Mouse (Mus musculus): ENCODE data around the gene 1110008P14Rik. TPM values are rescaled to one million over a fixed set of nuclear protein-coding genes. Genes with fewer than 3 reads are reported as not detected.

Gene 1110008P14Rik
- polyA plus RNA-seq, 1 experiment from 2014 or later: 44.4 TPM

- no peaks in the 10 kb centered on the region for H3K9me3 ChIP-seq (ENCODE audit: control insufficient read depth, low read length)
- H3K4me2 ChIP-seq (ENCODE audit: low read depth, severe bottlenecking): peak overlapping the region; percentile 83
- DNase-seq (ENCODE audit: low spot score): no peak
- peak overlapping the region; percentile 88 for H3K4me3 ChIP-seq (ENCODE audit: low read depth, low read length)
- no peak for ATAC-seq (ENCODE audit: insufficient number of reproducible peaks, low FRiP score, low TSS enrichment, low read depth)
- peaks cover 5% of the 10 kb centered on the region; the same call in 1 of the 2 replicates for H3K4me1 ChIP-seq (ENCODE audit: control insufficient read depth, insufficient read depth, low read length)
- H3K36me3 ChIP-seq (ENCODE audit: control insufficient read depth, insufficient read depth, low read length): peaks cover 9% of the 10 kb centered on the region; the same call in 1 of the 2 replicates
- no peaks in the 10 kb centered on the region for H3K27me3 ChIP-seq (ENCODE audit: control insufficient read depth, insufficient read depth, low read length)
- peak overlapping the region; percentile 85 for H3K27ac ChIP-seq (replicated peaks; ENCODE audit: low read depth, low read length)
- WGBS: under 1% methylated on average over 15 of the region's 15 CpGs
- H3K9ac ChIP-seq (ENCODE audit: low read length): peak overlapping the region; percentile 81
Measured at GRCm38 (mm10) chr2:32396695-32397094, 15.0 kb upstream of the 1110008P14Rik start.

- Histone ChIP-seq H3K27me3 (ENCODE audit: control insufficient read depth, insufficient read depth, low read length) (no peaks in the 10 kb centered on the region), H3K4me2 (ENCODE audit: low read depth, severe bottlenecking) (peak overlapping the region; percentile 83), H3K4me1 (ENCODE audit: control insufficient read depth, insufficient read depth, low read length) (peaks cover 5% of the 10 kb centered on the region; the same call in 1 of the 2 replicates), H3K9ac (ENCODE audit: low read length) (peak overlapping the region; percentile 81), H3K4me3 (ENCODE audit: low read depth, low read length) (peak overlapping the region; percentile 88), H3K27ac (replicated peaks; ENCODE audit: low read depth, low read length) (peak overlapping the region; percentile 85), H3K9me3 (ENCODE audit: control insufficient read depth, low read length) (no peaks in the 10 kb centered on the region), H3K36me3 (ENCODE audit: control insufficient read depth, insufficient read depth, low read length) (peaks cover 6% of the 10 kb centered on the region; the same call in 1 of the 2 replicates)
- ATAC-seq (ENCODE audit: insufficient number of reproducible peaks, low FRiP score, low TSS enrichment, low read depth) (peak; percentile 87), DNase-seq (ENCODE audit: low spot score) (peak; percentile 87)
- under 1% methylated on average over 59 of the region's 59 CpGs for WGBS
Measured at GRCm38 (mm10) chr2:32395946-32396621, 14.3 kb upstream of the 1110008P14Rik start.

GRCm38 (mm10) chr2:32395484-32395945, 13.8 kb upstream of the 1110008P14Rik start, which contains the start of gene Ptges2:
Ptges2 (plus strand) TSS chr2:32395896.
- 0% methylated on average over 31 of the region's 31 CpGs for WGBS
- Histone ChIP-seq H3K9ac (ENCODE audit: low read length) (peak within 1 kb of the TSS; percentile 81), H3K4me1 (ENCODE audit: control insufficient read depth, insufficient read depth, low read length) (peaks cover 5% of the 10 kb centered on the region; the same call in 1 of the 2 replicates), H3K9me3 (ENCODE audit: control insufficient read depth, low read length) (no peaks in the 10 kb centered on the region), H3K4me2 (ENCODE audit: low read depth, severe bottlenecking) (peak within 1 kb of the TSS; percentile 83), H3K27me3 (ENCODE audit: control insufficient read depth, insufficient read depth, low read length) (no peaks in the 10 kb centered on the region), H3K27ac (replicated peaks; ENCODE audit: low read depth, low read length) (peak within 1 kb of the TSS; percentile 85), H3K4me3 (ENCODE audit: low read depth, low read length) (peak within 1 kb of the TSS; percentile 88), H3K36me3 (ENCODE audit: control insufficient read depth, insufficient read depth, low read length) (peaks cover 2% of the 10 kb centered on the region; the same call in 1 of the 2 replicates)
- DNase-seq (ENCODE audit: low spot score) (peak; percentile 92), ATAC-seq (ENCODE audit: insufficient number of reproducible peaks, low FRiP score, low TSS enrichment, low read depth) (peak; percentile 88)

GRCm38 (mm10) chr2:32394973-32395372, 13.2 kb upstream of the 1110008P14Rik start:
- no peak for ATAC-seq (ENCODE audit: insufficient number of reproducible peaks, low FRiP score, low TSS enrichment, low read depth)
- no peaks in the 10 kb centered on the region for H3K27me3 ChIP-seq (ENCODE audit: control insufficient read depth, insufficient read depth, low read length)
- WGBS: 2% methylated on average over 8 of the region's 8 CpGs
- peak; percentile 57 for DNase-seq (ENCODE audit: low spot score)
- H3K4me1 ChIP-seq (ENCODE audit: control insufficient read depth, insufficient read depth, low read length): peaks cover 5% of the 10 kb centered on the region; the same call in 1 of the 2 replicates
- no peak overlapping the region for H3K9ac ChIP-seq (ENCODE audit: low read length)
- H3K4me2 ChIP-seq (ENCODE audit: low read depth, severe bottlenecking): peak overlapping the region; percentile 83
- H3K27ac ChIP-seq (replicated peaks; ENCODE audit: low read depth, low read length): peak overlapping the region; percentile 85
- H3K9me3 ChIP-seq (ENCODE audit: control insufficient read depth, low read length): no peaks in the 10 kb centered on the region
- peaks cover 2% of the 10 kb centered on the region; the same call in 1 of the 2 replicates for H3K36me3 ChIP-seq (ENCODE audit: control insufficient read depth, insufficient read depth, low read length)
- peak overlapping the region; percentile 88 for H3K4me3 ChIP-seq (ENCODE audit: low read depth, low read length)

GRCm38 (mm10) chr2:32392063-32392462, 10.3 kb upstream of the 1110008P14Rik start:
- no peak overlapping the region for H3K4me3 ChIP-seq (ENCODE audit: low read depth, low read length)
- peaks cover 8% of the 10 kb centered on the region; the same call in 1 of the 2 replicates for H3K4me1 ChIP-seq (ENCODE audit: control insufficient read depth, insufficient read depth, low read length)
- no peaks in the 10 kb centered on the region for H3K27me3 ChIP-seq (ENCODE audit: control insufficient read depth, insufficient read depth, low read length)
- WGBS: 86% methylated on average over 5 of the region's 5 CpGs
- no peak for ATAC-seq (ENCODE audit: insufficient number of reproducible peaks, low FRiP score, low TSS enrichment, low read depth)
- no peaks in the 10 kb centered on the region for H3K9me3 ChIP-seq (ENCODE audit: control insufficient read depth, low read length)
- H3K4me2 ChIP-seq (ENCODE audit: low read depth, severe bottlenecking): no peak overlapping the region
- no peak overlapping the region for H3K27ac ChIP-seq (replicated peaks; ENCODE audit: low read depth, low read length)
- H3K36me3 ChIP-seq (ENCODE audit: control insufficient read depth, insufficient read depth, low read length): no peaks in the 10 kb centered on the region
- H3K9ac ChIP-seq (ENCODE audit: low read length): 0 out of 2 replicates have a peak overlapping the region, but pooled peaks have one; percentile 9
- DNase-seq (ENCODE audit: low spot score): no peak

GRCm38 (mm10) chr2:32390871-32391270, 9.1 kb upstream of the 1110008P14Rik start:
- no peak overlapping the region for H3K4me3 ChIP-seq (ENCODE audit: low read depth, low read length)
- H3K27ac ChIP-seq (replicated peaks; ENCODE audit: low read depth, low read length): no peak overlapping the region
- 0 out of 2 replicates have a peak, but pooled peaks cover 6% of the 10 kb centered on the region for H3K4me1 ChIP-seq (ENCODE audit: control insufficient read depth, insufficient read depth, low read length)
- no peaks in the 10 kb centered on the region for H3K27me3 ChIP-seq (ENCODE audit: control insufficient read depth, insufficient read depth, low read length)
- no peak for DNase-seq (ENCODE audit: low spot score)
- no peak for ATAC-seq (ENCODE audit: insufficient number of reproducible peaks, low FRiP score, low TSS enrichment, low read depth)
- H3K4me2 ChIP-seq (ENCODE audit: low read depth, severe bottlenecking): no peak overlapping the region
- no peak overlapping the region for H3K9ac ChIP-seq (ENCODE audit: low read length)
- H3K36me3 ChIP-seq (ENCODE audit: control insufficient read depth, insufficient read depth, low read length): no peaks in the 10 kb centered on the region
- WGBS: 72% methylated on average over 8 of the region's 8 CpGs
- H3K9me3 ChIP-seq (ENCODE audit: control insufficient read depth, low read length): no peaks in the 10 kb centered on the region

GRCm38 (mm10) chr2:32389157-32389556, 7.4 kb upstream of the 1110008P14Rik start:
- H3K9me3 ChIP-seq (ENCODE audit: control insufficient read depth, low read length): no peaks in the 10 kb centered on the region

GRCm38 (mm10) chr2:32387706-32388490, 6.2 kb upstream of the 1110008P14Rik start, which contains the start of gene Lcn2:
Lcn2 (minus strand) TSS chr2:32388252.
- WGBS: 73% methylated on average over 5 of the region's 5 CpGs
- DNase-seq (ENCODE audit: low spot score): no peak
- H3K36me3 ChIP-seq (ENCODE audit: control insufficient read depth, insufficient read depth, low read length): no peaks in the 10 kb centered on the region
- no peaks in the 10 kb centered on the region for H3K9me3 ChIP-seq (ENCODE audit: control insufficient read depth, low read length)
- H3K9ac ChIP-seq (ENCODE audit: low read length): no peak within 1 kb of the TSS
- ATAC-seq (ENCODE audit: insufficient number of reproducible peaks, low FRiP score, low TSS enrichment, low read depth): no peak
- no peak within 1 kb of the TSS for H3K4me2 ChIP-seq (ENCODE audit: low read depth, severe bottlenecking)
- H3K27me3 ChIP-seq (ENCODE audit: control insufficient read depth, insufficient read depth, low read length): no peaks in the 10 kb centered on the region
- no peak within 1 kb of the TSS for H3K27ac ChIP-seq (replicated peaks; ENCODE audit: low read depth, low read length)
- 0 out of 2 replicates have a peak, but pooled peaks cover 6% of the 10 kb centered on the region for H3K4me1 ChIP-seq (ENCODE audit: control insufficient read depth, insufficient read depth, low read length)
- no peak within 1 kb of the TSS for H3K4me3 ChIP-seq (ENCODE audit: low read depth, low read length)

More at GRCm38 (mm10) chr2:32389157-32389556, 7.4 kb upstream of the 1110008P14Rik start:
- ATAC-seq (ENCODE audit: insufficient number of reproducible peaks, low FRiP score, low TSS enrichment, low read depth): no peak
- H3K4me2 ChIP-seq (ENCODE audit: low read depth, severe bottlenecking): no peak overlapping the region
- no peak for DNase-seq (ENCODE audit: low spot score)
- 78% methylated on average over 2 of the region's 2 CpGs for WGBS
- H3K4me3 ChIP-seq (ENCODE audit: low read depth, low read length): no peak overlapping the region
- no peak overlapping the region for H3K9ac ChIP-seq (ENCODE audit: low read length)
- H3K27me3 ChIP-seq (ENCODE audit: control insufficient read depth, insufficient read depth, low read length): no peaks in the 10 kb centered on the region
- 0 out of 2 replicates have a peak, but pooled peaks cover 6% of the 10 kb centered on the region for H3K4me1 ChIP-seq (ENCODE audit: control insufficient read depth, insufficient read depth, low read length)
- H3K36me3 ChIP-seq (ENCODE audit: control insufficient read depth, insufficient read depth, low read length): no peaks in the 10 kb centered on the region
- H3K27ac ChIP-seq (replicated peaks; ENCODE audit: low read depth, low read length): no peak overlapping the region

All from limb, embryonic 11.5 days (tissue).